15 mouse cellular contexts compared by ENCODE assay signal in the genomic region with DNA sequence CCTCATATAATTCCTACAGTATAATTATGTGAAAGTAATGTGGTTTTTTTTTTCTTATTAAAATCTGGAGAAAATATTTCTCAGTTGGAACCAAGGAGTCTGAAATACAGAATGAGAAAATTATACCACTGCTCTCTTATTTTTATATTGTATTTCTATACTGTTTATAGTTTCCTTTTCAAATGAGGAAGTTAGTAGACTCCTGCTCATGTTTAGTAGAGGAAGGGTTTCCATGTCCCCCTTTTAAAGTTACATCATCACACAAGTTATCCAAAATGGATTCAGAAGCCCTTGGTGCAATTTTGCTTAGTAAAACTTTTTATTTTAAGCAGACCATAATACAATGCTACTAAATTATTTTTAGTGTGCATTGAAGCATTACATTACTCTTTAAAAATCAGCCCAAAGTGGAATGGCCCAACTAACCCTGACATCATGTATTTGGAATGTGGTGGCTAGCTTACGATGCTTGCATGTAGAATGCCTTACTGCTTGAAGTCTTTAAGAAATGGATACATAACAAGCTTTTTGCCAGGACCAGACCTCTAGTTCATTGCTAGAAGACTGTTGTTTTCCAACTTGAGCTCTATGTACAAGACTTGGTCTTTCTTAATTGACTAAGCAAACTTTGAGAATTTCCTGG.
"Had no signal": no experiment of that assay in that cellular context is flagged by ENCODE, and none has a peak within 500 bp of the region (broad histone marks: within the 10 kb centered on the region; RNA-seq: fewer than 3 reads in every experiment).

No protein-coding gene starts in this region.

- H3K9ac ChIP-seq: kidney, embryonic 15.5 days; limb, embryonic 12.5 days; liver, embryonic 15.5 days; midbrain, embryonic 15.5 days; neural tube, embryonic 13.5 days had no signal

- H3K4me2 ChIP-seq: kidney, embryonic 15.5 days; limb, embryonic 12.5 days; liver, embryonic 11.5 days; liver, embryonic 15.5 days; midbrain, embryonic 15.5 days; neural tube, embryonic 13.5 days had no signal

- H3K9me3 ChIP-seq: kidney, embryonic 15.5 days; limb, embryonic 12.5 days; liver, embryonic 15.5 days; midbrain, embryonic 10.5 days; midbrain, embryonic 15.5 days; neural tube, embryonic 13.5 days had no signal

- ATAC-seq: lung, postnatal 0 days; midbrain, embryonic 15.5 days had no signal

- H3K4me3 ChIP-seq: kidney, embryonic 15.5 days; left cerebral cortex, adult 2 months; limb, embryonic 12.5 days; liver, embryonic 15.5 days; midbrain, embryonic 10.5 days; midbrain, embryonic 15.5 days; neural tube, embryonic 13.5 days had no signal

- H3K27ac ChIP-seq: kidney, embryonic 15.5 days; left cerebral cortex, adult 2 months; limb, embryonic 12.5 days; liver, embryonic 15.5 days; midbrain, embryonic 10.5 days; midbrain, embryonic 15.5 days; neural tube, embryonic 13.5 days had no signal

- DNase-seq: kidney, adult 2 months; kidney, postnatal 14 days; lung, adult 2 months; lung, postnatal 36 days; right cerebral cortex, postnatal 14 days; thymus, postnatal 14 days had no signal

- H3K27me3 ChIP-seq: kidney, embryonic 15.5 days; limb, embryonic 12.5 days; liver, embryonic 15.5 days; midbrain, embryonic 15.5 days; neural tube, embryonic 13.5 days had no signal

- H3K4me1 ChIP-seq: kidney, embryonic 15.5 days; liver, embryonic 15.5 days; midbrain, embryonic 10.5 days; midbrain, embryonic 15.5 days had no signal
